Mouse (Mus musculus): ENCODE measurements around the gene Gpr65. TPM values are rescaled to one million over a fixed set of nuclear protein-coding genes. Genes with fewer than 3 reads are reported as not detected.

Gene Gpr65
- 0.49 and 0.71 TPM in 2 replicates for polyA plus RNA-seq (2012; rRNA removed)

GRCm38 (mm10) chr12:98268441-98269369 is at the start of gene Gpr65:
TSS of gene Gpr65 (plus strand) at chr12:98268635.

GRCm38 (mm10) chr12:98258845-98259517 is 9.5 kb upstream of the Gpr65 start, which contains the start of gene Galc:
TSS of gene Galc (minus strand) at chr12:98259459.

Other genes with a start within 250 kb of the Gpr65 start
- 3.2 and 4.2 TPM in 2 replicates for gene Galc, start 9.2 kb upstream of the Gpr65 start, polyA plus RNA-seq (2012; rRNA removed)